Mouse (Mus musculus) cerebellum, adult 2 months (tissue): ENCODE data around the gene Msrb2.

Source experiments
- CTCF ChIP-seq: fragments of 200-500 bp; IDR thresholded peaks from 2 replicates; pipeline ENCODE4 v1.5.1; 2011; ENCODE audit warnings: low read depth, mild to moderate bottlenecking, control low read depth, low read length, moderate library complexity, borderline replicate concordance; ENCODE audit not compliant: insufficient read depth
- POLR2A ChIP-seq: fragments of 200-500 bp; IDR thresholded peaks from 2 replicates; pipeline ENCODE4 v1.6.1; 2011; ENCODE audit warnings: low read length, control low read depth, borderline replicate concordance; ENCODE audit not compliant: insufficient read depth

DNA sequence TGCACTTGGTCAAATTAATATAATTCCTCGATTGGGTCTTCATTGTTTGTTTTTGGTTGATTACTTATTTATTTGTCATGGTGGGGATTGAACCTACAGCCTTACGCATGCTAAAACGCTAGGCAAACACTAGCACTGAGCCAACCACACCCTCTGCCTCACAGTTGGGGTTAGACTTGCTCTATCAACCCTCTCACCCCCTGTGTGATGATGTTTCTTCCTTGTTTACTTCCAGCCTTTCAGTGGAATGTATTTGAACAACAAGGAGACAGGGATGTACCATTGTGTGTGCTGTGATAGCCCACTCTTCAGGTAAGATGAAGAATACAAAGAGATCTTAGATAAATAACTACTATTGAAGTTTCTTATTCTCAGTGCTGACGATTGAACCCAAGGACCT lies 11.8 kb downstream of the Msrb2 start:
- TF ChIP-seq CTCF (no peak), POLR2A (no peak)
